Mouse (Mus musculus) ES-E14 (cell line): ENCODE measurements around the gene Ifna16. TPM values are rescaled to one million over a fixed set of nuclear protein-coding genes. Genes with fewer than 3 reads are reported as not detected.

Experiments
- DNase-seq: peaks from one replicate; pipeline ENCODE4 v3.0.0-alpha.2; 2013; ENCODE audit warnings: low read depth, low spot score
- H3K27ac ChIP-seq: 2 replicates; pipeline ENCODE4 v1.5.1; 2012; ENCODE audit warnings: low read depth, mild to moderate bottlenecking, low read length, moderate library complexity, mixed read lengths; ENCODE audit not compliant: poor library complexity, insufficient read depth, severe bottlenecking
- H3K36me3 ChIP-seq: 2 replicates; pipeline ENCODE4 v1.6.1; 2012; ENCODE audit warnings: mild to moderate bottlenecking, low read length, moderate library complexity, mixed read lengths; ENCODE audit not compliant: control insufficient read depth, poor library complexity, insufficient read depth, severe bottlenecking
- H3K4me1 ChIP-seq, 2 experiments: fragments of 150-350 bp in 1 of 2; sonication (generic) in 1 of 2; 2 replicates each; pipeline ENCODE4 v1.6.1; 2012; ENCODE audit warnings: low read length in 2 of 2, mild to moderate bottlenecking in 1 of 2, mixed read lengths in 1 of 2; ENCODE audit not compliant: control insufficient read depth in 2 of 2, insufficient read depth in 2 of 2, poor library complexity in 1 of 2
- H3K4me3 ChIP-seq, 2 experiments: fragments of 150-350 bp in 1 of 2; sonication (generic) in 1 of 2; 2 replicates each; pipeline ENCODE4 v1.5.1; 2012; ENCODE audit warnings: low read length in 2 of 2, low read depth in 1 of 2, mild to moderate bottlenecking in 1 of 2, mixed read lengths in 1 of 2; ENCODE audit not compliant: insufficient read depth in 1 of 2, poor library complexity in 1 of 2, severe bottlenecking in 1 of 2
- H3K9ac ChIP-seq: 2 replicates; pipeline ENCODE4 v1.6.1; 2012; ENCODE audit warnings: low read depth, mild to moderate bottlenecking, low read length, mixed read lengths; ENCODE audit not compliant: poor library complexity, insufficient read depth, severe bottlenecking
- H3K9me3 ChIP-seq: fragments of 150-350 bp; sonication (generic); 2 replicates; pipeline ENCODE4 v1.6.1; 2012; ENCODE audit warnings: low read depth, mild to moderate bottlenecking, low read length; ENCODE audit not compliant: control insufficient read depth, insufficient read depth
- CHD2 ChIP-seq: IDR thresholded peaks from 2 replicates; pipeline ENCODE4 v1.6.1; 2014; ENCODE audit warnings: mild to moderate bottlenecking, low read depth, low read length, inconsistent platforms
- HCFC1 ChIP-seq: IDR thresholded peaks from 2 replicates; pipeline ENCODE4 v1.6.1; 2012; ENCODE audit warnings: low read length, inconsistent platforms, borderline replicate concordance; ENCODE audit not compliant: insufficient read depth
- MAFK ChIP-seq: IDR thresholded peaks from 2 replicates; pipeline ENCODE4 v1.6.1; 2014; ENCODE audit warnings: mild to moderate bottlenecking, low read depth, low read length, inconsistent platforms; ENCODE audit not compliant: insufficient read depth
- ZC3H11A ChIP-seq: IDR thresholded peaks from 2 replicates; pipeline ENCODE4 v1.6.1; 2012; ENCODE audit warnings: low read depth, mild to moderate bottlenecking, inconsistent platforms, low read length, borderline replicate concordance
- ZNF384 ChIP-seq: IDR thresholded peaks from 2 replicates; pipeline ENCODE4 v1.6.1; 2012; ENCODE audit warnings: low read depth, low read length, inconsistent platforms
- in situ Hi-C, 2 experiments: fragments of 600-800 bp; cut with MboI; formaldehyde crosslinking; loops; one replicate each; pipeline ENCODE4 v1.15.1; 2025; ENCODE audit warnings: low sequenced_read_pairs in 2 of 2, inconsistent platforms in 1 of 2; ENCODE audit not compliant: unreplicated experiment in 2 of 2
- total RNA-seq: library from RNA; depleted of rRNA; stranded (reverse); fragments of 300-350 nt; gene quantifications from 2 replicates; pipeline ENCODE4 v1.2.3, GENCODE M21; 2012; rRNA removed

The Ifna16 gene
- total RNA-seq = not detected in 2 replicates

GRCm38 (mm10) chr4:88676824-88677223, at the start of gene Ifna16:
Gene Ifna16 (minus strand): TSS chr4:88676924.
- no peak for DNase-seq
- Histone ChIP-seq H3K4me3 (no peak within 1 kb of the TSS), H3K4me1 (no peaks in the 10 kb centered on the region), H3K9ac (no peak within 1 kb of the TSS), H3K36me3 (no peaks in the 10 kb centered on the region), H3K27ac (no peak within 1 kb of the TSS), H3K9me3 (no peaks in the 10 kb centered on the region)
- TF ChIP-seq CHD2 (no peak), HCFC1 (no peak), ZNF384 (no peak), ZC3H11A (no peak), MAFK (no peak)
- in situ Hi-C loops = no loop called here

GRCm38 (mm10) chr4:88723497-88724090, 46.9 kb upstream of the Ifna16 start:
- Histone ChIP-seq H3K9ac (no peak overlapping the region), H3K4me3 (no peak overlapping the region), H3K36me3 (peaks cover 13% of the 10 kb centered on the region), H3K9me3 (peaks cover 13% of the 10 kb centered on the region), H3K4me1 (no peaks in the 10 kb centered on the region), H3K27ac (no peak overlapping the region)
- TF ChIP-seq CHD2 (no peak), HCFC1 (no peak), ZNF384 (no peak), MAFK (no peak), ZC3H11A (no peak)
- in situ Hi-C loops = no loop called here
- DNase-seq = no peak

- Histone ChIP-seq H3K4me3 (peak within 1 kb of the TSS; percentile 85 to 87), H3K27ac (peak within 1 kb of the TSS; percentile 86; the same call in 1 of the 2 replicates), H3K9me3 (peaks cover 13% of the 10 kb centered on the region), H3K36me3 (peaks cover 13% of the 10 kb centered on the region), H3K9ac (peak within 1 kb of the TSS; percentile 94), H3K4me1 (no peaks in the 10 kb centered on the region)
- no peak for TF ChIP-seq ZNF384
- TF ChIP-seq MAFK = no peak
- TF ChIP-seq HCFC1 = no peak
- TF ChIP-seq ZC3H11A = no peak
- no peak for TF ChIP-seq CHD2
- in situ Hi-C loops = no loop called here
- peak; percentile 71 for DNase-seq
Observed at GRCm38 (mm10) chr4:88721791-88722721, 45.3 kb upstream of the Ifna16 start, which contains the start of the genes Gm26566 and Klhl9. Gene Gm26566 (plus strand): TSS chr4:88721805. Gene Klhl9 (minus strand): TSS chr4:88722465.

- no peaks in the 10 kb centered on the region for H3K4me1 ChIP-seq
- peaks cover 13% of the 10 kb centered on the region for H3K36me3 ChIP-seq
- H3K9me3 ChIP-seq = peaks cover 5% of the 10 kb centered on the region; the same call in 1 of the 2 replicates
- no peak overlapping the region for H3K9ac ChIP-seq
- in situ Hi-C loops = no loop called here
- no peak for TF ChIP-seq ZC3H11A
- no peak for TF ChIP-seq HCFC1
- TF ChIP-seq MAFK = no peak
- no peak for TF ChIP-seq ZNF384
- no peak for TF ChIP-seq CHD2
- no peak for DNase-seq
- H3K4me3 ChIP-seq = no peak overlapping the region
- no peak overlapping the region for H3K27ac ChIP-seq
Observed at GRCm38 (mm10) chr4:88718715-88719114, 42.0 kb upstream of the Ifna16 start.
